Mouse (Mus musculus) lung, embryonic 14.5 days (tissue): ENCODE data around the gene Egfem1. TPM values are rescaled to one million over a fixed set of nuclear protein-coding genes. Genes with fewer than 3 reads are reported as not detected.

ENCODE experiments used
- ATAC-seq: fragments of 200-750 bp; cut with Nextera tagmentation; 2 replicates; pipeline ENCODE4 v1.8.0; 2017; ENCODE audit warnings: mild to moderate bottlenecking, moderate TSS enrichment, moderate library complexity; ENCODE audit not compliant: insufficient read depth
- DNase-seq: peaks from one replicate; pipeline ENCODE4 v3.0.0-alpha.2; 2015
- H3K27ac ChIP-seq: fragments of 300-500 bp; sonication (generic); 2 replicates; pipeline ENCODE4 v1.5.1; 2014; ENCODE audit warnings: low read depth, mild to moderate bottlenecking, moderate library complexity
- H3K27me3 ChIP-seq: fragments of 300-500 bp; sonication (generic); 2 replicates; pipeline ENCODE4 v1.6.1; 2014; ENCODE audit warnings: low read length, control low read depth; ENCODE audit not compliant: insufficient read depth
- H3K36me3 ChIP-seq: fragments of 300-500 bp; sonication (generic); 2 replicates; pipeline ENCODE4 v1.6.1; 2014; ENCODE audit warnings: control low read depth; ENCODE audit not compliant: insufficient read depth
- H3K4me1 ChIP-seq: fragments of 300-500 bp; sonication (generic); 2 replicates; pipeline ENCODE4 v1.6.1; 2014; ENCODE audit warnings: antibody characterized with exemption, control low read depth; ENCODE audit not compliant: insufficient read depth
- H3K4me2 ChIP-seq: fragments of 300-500 bp; sonication (generic); 2 replicates; pipeline ENCODE4 v1.6.1; 2014; ENCODE audit warnings: mild to moderate bottlenecking
- H3K4me3 ChIP-seq: fragments of 300-500 bp; sonication (generic); 2 replicates; pipeline ENCODE4 v1.5.1; 2014; ENCODE audit warnings: low read depth, low read length
- H3K9ac ChIP-seq: fragments of 300-500 bp; sonication (generic); 2 replicates; pipeline ENCODE4 v1.6.1; 2014
- H3K9me3 ChIP-seq: fragments of 300-500 bp; sonication (generic); 2 replicates; pipeline ENCODE4 v1.6.1; 2016; ENCODE audit warnings: low read depth, low read length, control low read depth
- CTCF ChIP-seq: IDR thresholded peaks from 2 replicates; pipeline ENCODE4 v1.5.1; 2016; ENCODE audit warnings: antibody characterized with exemption, low read depth
- WGBS: fragments of 180-500 bp; shearing (Covaris S2); extraction: QIAGEN DNeasy Blood & Tissue Kit; methylation state at CpG from one replicate; pipeline ENCODE4 v1.1.7; 2014; 5-methylcytosine and 5-hydroxymethylcytosine counted together
- polyA plus RNA-seq: library from polyadenylated mRNA; unstranded; fragments of >200 nt; fragmentation: Nextera tagmentation; extraction: Ambion mirVana; gene quantifications from 2 replicates; pipeline ENCODE4 v1.2.1, GENCODE M21; 2014

Gene Egfem1
- polyA plus RNA-seq, 1 experiment from 2014 or later: 6.7 TPM

- H3K4me2 ChIP-seq: no peak overlapping the region
- no peaks in the 10 kb centered on the region for H3K9me3 ChIP-seq
- no peak overlapping the region for H3K4me3 ChIP-seq
- no peaks in the 10 kb centered on the region for H3K36me3 ChIP-seq
- DNase-seq (no peak), ATAC-seq (no peak)
- H3K4me1 ChIP-seq: no peaks in the 10 kb centered on the region
- H3K9ac ChIP-seq: no peak overlapping the region
- no peak overlapping the region for H3K27ac ChIP-seq
- TF ChIP-seq CTCF: no peak
- no peaks in the 10 kb centered on the region for H3K27me3 ChIP-seq
- WGBS: 46% methylated on average over 3 of the region's 3 CpGs
Measured at GRCm38 (mm10) chr3:29342223-29342791, 260.5 kb downstream of the Egfem1 start.

- TF ChIP-seq CTCF: no peak
- Histone ChIP-seq H3K36me3 (no peaks in the 10 kb centered on the region), H3K27ac (no peak overlapping the region), H3K4me1 (no peaks in the 10 kb centered on the region), H3K4me3 (no peak overlapping the region), H3K9ac (no peak overlapping the region), H3K9me3 (no peaks in the 10 kb centered on the region), H3K4me2 (no peak overlapping the region), H3K27me3 (no peaks in the 10 kb centered on the region)
- no peak for ATAC-seq
- 77% methylated on average over 3 of the region's 3 CpGs for WGBS
- DNase-seq: no peak
Measured at GRCm38 (mm10) chr3:29345805-29346204, 264.0 kb downstream of the Egfem1 start.

GRCm38 (mm10) chr3:29366907-29367306, 285.1 kb downstream of the Egfem1 start:
- no peak for TF ChIP-seq CTCF
- Histone ChIP-seq H3K4me2 (no peak overlapping the region), H3K9me3 (no peaks in the 10 kb centered on the region), H3K9ac (no peak overlapping the region), H3K27ac (no peak overlapping the region), H3K4me1 (no peaks in the 10 kb centered on the region), H3K27me3 (no peaks in the 10 kb centered on the region), H3K4me3 (no peak overlapping the region), H3K36me3 (no peaks in the 10 kb centered on the region)
- DNase-seq: no peak
- 65% methylated on average over 8 of the region's 8 CpGs for WGBS
- no peak for ATAC-seq

GRCm38 (mm10) chr3:29370519-29370918, 288.7 kb downstream of the Egfem1 start:
- TF ChIP-seq CTCF: peak; percentile 34
- 65% methylated on average over 5 of the region's 5 CpGs for WGBS

GRCm38 (mm10) chr3:29381255-29381654, 299.4 kb downstream of the Egfem1 start:
- DNase-seq: no peak
- no peaks in the 10 kb centered on the region for H3K36me3 ChIP-seq
- H3K4me3 ChIP-seq: no peak overlapping the region
- H3K9me3 ChIP-seq: no peaks in the 10 kb centered on the region
- H3K27me3 ChIP-seq: no peaks in the 10 kb centered on the region
- ATAC-seq: no peak
- no peak overlapping the region for H3K4me2 ChIP-seq
- H3K9ac ChIP-seq: no peak overlapping the region
- no peak for TF ChIP-seq CTCF
- H3K4me1 ChIP-seq: no peaks in the 10 kb centered on the region
- H3K27ac ChIP-seq: no peak overlapping the region
- WGBS: 60% methylated on average over 2 of the region's 2 CpGs

More at GRCm38 (mm10) chr3:29370519-29370918, 288.7 kb downstream of the Egfem1 start:
- Histone ChIP-seq H3K36me3 (no peaks in the 10 kb centered on the region), H3K27me3 (no peaks in the 10 kb centered on the region), H3K4me3 (no peak overlapping the region), H3K4me1 (no peaks in the 10 kb centered on the region), H3K9me3 (no peaks in the 10 kb centered on the region), H3K9ac (no peak overlapping the region), H3K27ac (no peak overlapping the region), H3K4me2 (no peak overlapping the region)
- DNase-seq (peak; percentile 23), ATAC-seq (no peak)

GRCm38 (mm10) chr3:29399064-29399463, 317.2 kb downstream of the Egfem1 start:
- TF ChIP-seq CTCF: no peak
- no peaks in the 10 kb centered on the region for H3K36me3 ChIP-seq

GRCm38 (mm10) chr3:29421634-29422033, 339.8 kb downstream of the Egfem1 start:
- WGBS: 89% methylated on average over 2 of the region's 2 CpGs
- DNase-seq: no peak
- no peak for ATAC-seq
- H3K4me3 ChIP-seq: no peak overlapping the region
- no peak overlapping the region for H3K27ac ChIP-seq
- H3K9ac ChIP-seq: no peak overlapping the region
- TF ChIP-seq CTCF: no peak
- no peaks in the 10 kb centered on the region for H3K4me1 ChIP-seq
- H3K9me3 ChIP-seq: no peaks in the 10 kb centered on the region
- H3K36me3 ChIP-seq: no peaks in the 10 kb centered on the region
- no peaks in the 10 kb centered on the region for H3K27me3 ChIP-seq
- H3K4me2 ChIP-seq: no peak overlapping the region

More at GRCm38 (mm10) chr3:29399064-29399463, 317.2 kb downstream of the Egfem1 start:
- DNase-seq (no peak), ATAC-seq (no peak)
- no peak overlapping the region for H3K4me3 ChIP-seq
- no peak overlapping the region for H3K27ac ChIP-seq
- no peak overlapping the region for H3K9ac ChIP-seq
- H3K4me1 ChIP-seq: no peaks in the 10 kb centered on the region
- H3K27me3 ChIP-seq: no peaks in the 10 kb centered on the region
- H3K9me3 ChIP-seq: no peaks in the 10 kb centered on the region
- H3K4me2 ChIP-seq: no peak overlapping the region
- 74% methylated on average over 3 of the region's 3 CpGs for WGBS
